ENCODE assay signal across 27 mouse cellular contexts in the genomic region with DNA sequence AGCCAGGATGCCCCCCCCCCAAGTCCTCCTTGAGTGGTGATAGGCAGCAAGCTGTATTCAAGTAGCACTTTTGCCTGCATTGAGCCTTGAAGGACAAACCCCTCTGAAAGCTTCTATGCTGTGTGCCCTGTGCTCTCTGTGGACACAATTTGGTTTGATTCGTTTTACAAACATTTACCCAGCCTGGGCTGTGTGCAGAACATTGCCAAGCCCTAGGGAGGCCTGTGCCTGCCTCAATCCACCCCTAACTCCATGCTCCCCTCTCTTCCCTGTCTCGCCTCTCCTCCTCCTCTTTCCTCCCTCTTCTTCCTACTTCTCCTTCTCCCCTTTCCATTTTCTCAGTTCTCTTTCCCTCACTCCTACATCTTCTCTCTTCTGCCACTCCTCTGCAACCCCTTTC. TPM values are rescaled to one million over a fixed set of nuclear protein-coding genes. Genes with fewer than 3 reads are reported as not detected.
DNase-seq lines count a peak whose midpoint lies in the region; ATAC-seq lines count a peak whose summit lies in the region.
"Had no signal": no experiment of that assay in that cellular context is flagged by ENCODE, and none has a peak within 500 bp of the region (broad histone marks: within the 10 kb centered on the region; RNA-seq: fewer than 3 reads in every experiment).

No protein-coding gene starts in this region.

- 32% methylated on average over 2 of the region's 2 CpGs for WGBS in heart, embryonic 10.5 days
- 35% methylated on average over 2 of the region's 2 CpGs for WGBS in midbrain, embryonic 10.5 days
- WGBS in midbrain, embryonic 15.5 days, result 30% methylated on average over 2 of the region's 2 CpGs
- 26% methylated on average over 2 of the region's 2 CpGs for WGBS in stomach, embryonic 14.5 days
- WGBS in hindbrain, embryonic 12.5 days, result 41% methylated on average over 2 of the region's 2 CpGs

- H3K27ac ChIP-seq in heart, embryonic 10.5 days, result peak overlapping the region; percentile 22; the same call in 1 of the 2 replicates
- peak overlapping the region; percentile 42; the same call in 1 of the 2 replicates for H3K27ac ChIP-seq in midbrain, embryonic 10.5 days (replicated peaks)
- H3K27ac ChIP-seq in midbrain, embryonic 15.5 days, result no peak overlapping the region
- H3K27ac ChIP-seq in stomach, embryonic 14.5 days (ENCODE audit: low read length), result peak overlapping the region; percentile 68; the same call in 1 of the 2 replicates
- H3K27ac ChIP-seq in hindbrain, embryonic 12.5 days, result no peak overlapping the region
- H3K27ac ChIP-seq: hindbrain, postnatal 0 days; liver, embryonic 14.5 days; neural tube, embryonic 12.5 days had no signal

- H3K36me3 ChIP-seq in heart, embryonic 10.5 days, result no peaks in the 10 kb centered on the region
- no peaks in the 10 kb centered on the region for H3K36me3 ChIP-seq in midbrain, embryonic 10.5 days
- H3K36me3 ChIP-seq in midbrain, embryonic 15.5 days (replicated peaks), result no peaks in the 10 kb centered on the region
- no peaks in the 10 kb centered on the region for H3K36me3 ChIP-seq in stomach, embryonic 14.5 days (ENCODE audit: control insufficient read depth, insufficient read depth, low read length)
- H3K36me3 ChIP-seq in hindbrain, embryonic 12.5 days, result no peaks in the 10 kb centered on the region
- H3K36me3 ChIP-seq: neural tube, embryonic 12.5 days had no signal

- no peak overlapping the region for H3K9ac ChIP-seq in midbrain, embryonic 15.5 days
- no peak overlapping the region for H3K9ac ChIP-seq in stomach, embryonic 14.5 days (replicated peaks; ENCODE audit: low read depth, low read length)
- no peak overlapping the region for H3K9ac ChIP-seq in hindbrain, embryonic 12.5 days
- H3K9ac ChIP-seq: liver, embryonic 14.5 days; neural tube, embryonic 12.5 days had no signal

- no peak overlapping the region for H3K4me2 ChIP-seq in midbrain, embryonic 15.5 days
- no peak overlapping the region for H3K4me2 ChIP-seq in stomach, embryonic 14.5 days (replicated peaks; ENCODE audit: low read depth, low read length)
- H3K4me2 ChIP-seq in hindbrain, embryonic 12.5 days (replicated peaks), result no peak overlapping the region
- H3K4me2 ChIP-seq: midbrain, embryonic 11.5 days; neural tube, embryonic 12.5 days had no signal

- intact Hi-C loops in heart, postnatal 36 days (cut with DNase I), result no loop called here

- peaks cover 14% of the 10 kb centered on the region; the same call in 1 of the 2 replicates for H3K27me3 ChIP-seq in heart, embryonic 10.5 days (ENCODE audit: insufficient read depth, poor library complexity, severe bottlenecking)
- H3K27me3 ChIP-seq in midbrain, embryonic 10.5 days (ENCODE audit: low read depth, poor library complexity, severe bottlenecking), result peaks cover 44% of the 10 kb centered on the region
- 0 out of 2 replicates have a peak, but pooled peaks cover 3% of the 10 kb centered on the region for H3K27me3 ChIP-seq in midbrain, embryonic 15.5 days (replicated peaks)
- no peaks in the 10 kb centered on the region for H3K27me3 ChIP-seq in stomach, embryonic 14.5 days (ENCODE audit: control insufficient read depth, insufficient read depth, low read length)
- H3K27me3 ChIP-seq in hindbrain, embryonic 12.5 days, result peaks cover 10% of the 10 kb centered on the region

- ATAC-seq in midbrain, embryonic 15.5 days (replicated peaks), result no peak
- ATAC-seq in stomach, embryonic 14.5 days (ENCODE audit: insufficient number of reproducible peaks, insufficient read depth, low FRiP score, low read depth), result peak; percentile 21; the same call in 1 of the 2 replicates
- no peak for ATAC-seq in hindbrain, embryonic 12.5 days (ENCODE audit: low FRiP score)
- ATAC-seq: CD4-positive, CD25-positive, alpha-beta regulatory T cell, adult 4 months; hindbrain, postnatal 0 days; intestine, embryonic 16.5 days had no signal

- H3K4me1 ChIP-seq in heart, embryonic 10.5 days, result peaks cover 43% of the 10 kb centered on the region
- peaks cover 28% of the 10 kb centered on the region for H3K4me1 ChIP-seq in midbrain, embryonic 10.5 days
- peaks cover 10% of the 10 kb centered on the region for H3K4me1 ChIP-seq in midbrain, embryonic 15.5 days
- peaks cover 49% of the 10 kb centered on the region for H3K4me1 ChIP-seq in stomach, embryonic 14.5 days (ENCODE audit: control insufficient read depth, insufficient read depth, low read length)
- peaks cover 19% of the 10 kb centered on the region for H3K4me1 ChIP-seq in hindbrain, embryonic 12.5 days

- H3K9me3 ChIP-seq in heart, embryonic 10.5 days, result no peaks in the 10 kb centered on the region
- no peaks in the 10 kb centered on the region for H3K9me3 ChIP-seq in midbrain, embryonic 10.5 days (replicated peaks)
- no peaks in the 10 kb centered on the region for H3K9me3 ChIP-seq in midbrain, embryonic 15.5 days
- no peaks in the 10 kb centered on the region for H3K9me3 ChIP-seq in stomach, embryonic 14.5 days (ENCODE audit: control insufficient read depth, low read depth, low read length)
- no peaks in the 10 kb centered on the region for H3K9me3 ChIP-seq in hindbrain, embryonic 12.5 days (replicated peaks)
- H3K9me3 ChIP-seq: neural tube, embryonic 12.5 days had no signal

- DNase-seq in heart, embryonic 10.5 days (ENCODE audit: low spot score), result no peak
- no peak for DNase-seq in heart, postnatal 36 days
- no peak for DNase-seq in midbrain, embryonic 10.5 days (ENCODE audit: low spot score)
- DNase-seq in B cell, adult 2 months, result no peak
- DNase-seq: adrenal gland, postnatal 25 days; cerebellum, adult 11-12 months; cerebellum, postnatal 10 days; gastrocnemius, postnatal 10 days; heart, postnatal 14 days; kidney, adult 9 months; kidney, postnatal 14 days; lung, adult 2 months; right cerebral cortex, adult 18-20 months; right cerebral cortex, postnatal 4 days; thymus, adult 2 months; thymus, postnatal 36 days had no signal

- H3K4me3 ChIP-seq in heart, embryonic 10.5 days, result no peak overlapping the region
- H3K4me3 ChIP-seq in midbrain, embryonic 10.5 days, result no peak overlapping the region
- H3K4me3 ChIP-seq in midbrain, embryonic 15.5 days, result no peak overlapping the region
- H3K4me3 ChIP-seq in stomach, embryonic 14.5 days (ENCODE audit: low read depth, low read length), result no peak overlapping the region
- no peak overlapping the region for H3K4me3 ChIP-seq in hindbrain, embryonic 12.5 days
- H3K4me3 ChIP-seq: myocyte; neural tube, embryonic 12.5 days had no signal

RNA-seq across cellular contexts. Expression of a gene that starts 29.5 kb away (rescaled TPM):
- 56.8 and 345 TPM in 2 replicates for polyA plus RNA-seq in heart, embryonic 10.5 days (2016; fragmentation: Nextera tagmentation; extraction: Ambion mirVana)
- total RNA-seq in heart, postnatal 36 days (2021), result under 1 TPM; 0.22 to 1.00 TPM
- 107 and 118 TPM in 2 replicates for polyA plus RNA-seq in midbrain, embryonic 10.5 days (2016; fragmentation: Nextera tagmentation; extraction: Ambion mirVana)
- 70.6 and 76.0 TPM in 2 replicates for polyA plus RNA-seq in midbrain, embryonic 15.5 days (2015; fragmentation: Nextera tagmentation; extraction: Ambion mirVana)
- polyA plus RNA-seq in stomach, embryonic 14.5 days (2014; fragmentation: Nextera tagmentation; extraction: Ambion mirVana), result 477 and 553 TPM in 2 replicates
- 140 and 145 TPM in 2 replicates for polyA plus RNA-seq in hindbrain, embryonic 12.5 days (2016; fragmentation: Nextera tagmentation; extraction: Ambion mirVana)
- total RNA-seq: common myeloid progenitor, adult 5-6 weeks had no signal
- polyA plus RNA-seq: CD4-positive, CD25-positive, alpha-beta regulatory T cell, adult 4 months; myocyte had no signal

Comparison
In these comparisons a context has a peak if more than half of its experiments do, and no peak if none do; other contexts are left out.
1. H3K27ac ChIP-seq: peak in heart, embryonic 10.5 days (single experiment), midbrain, embryonic 10.5 days (single experiment) and stomach, embryonic 14.5 days (single experiment); none in midbrain, embryonic 15.5 days (single experiment) and hindbrain, embryonic 12.5 days (single experiment).